Mouse (Mus musculus) forebrain, embryonic 10.5 days (tissue): Measurements from ENCODE around the gene Zfp566. TPM values are rescaled to one million over a fixed set of nuclear protein-coding genes. Genes with fewer than 3 reads are reported as not detected.
A peak's percentile ranks its signal among the peaks of the same experiment; 100 is the strongest.

Experiments
- DNase-seq: peaks from one replicate; pipeline ENCODE4 v3.0.0-alpha.2; 2017; ENCODE audit warnings: low spot score; ENCODE audit errors: extremely low spot score
- H3K27ac ChIP-seq: fragments of 300-500 bp; sonication (generic); 2 replicates; pipeline ENCODE4 v1.5.1; 2016; ENCODE audit warnings: mild to moderate bottlenecking
- H3K27me3 ChIP-seq: fragments of 300-500 bp; sonication (generic); 2 replicates; pipeline ENCODE4 v1.6.1; 2016; ENCODE audit warnings: mild to moderate bottlenecking; ENCODE audit not compliant: poor library complexity, severe bottlenecking
- H3K36me3 ChIP-seq: fragments of 300-500 bp; sonication (generic); replicated peaks from 2 replicates; pipeline ENCODE4 v1.6.1; 2016; ENCODE audit warnings: mild to moderate bottlenecking, moderate library complexity
- H3K4me1 ChIP-seq: fragments of 300-500 bp; sonication (generic); 2 replicates; pipeline ENCODE4 v1.6.1; 2016
- H3K4me3 ChIP-seq: fragments of 300-500 bp; sonication (generic); 2 replicates; pipeline ENCODE4 v1.5.1; 2016; ENCODE audit warnings: mild to moderate bottlenecking, moderate library complexity
- H3K9me3 ChIP-seq: fragments of 300-500 bp; sonication (generic); 2 replicates; pipeline ENCODE4 v1.6.1; 2016; ENCODE audit warnings: mild to moderate bottlenecking, moderate library complexity
- WGBS: fragments of 180-500 bp; shearing (Covaris S2); methylation state at CpG from one replicate; pipeline ENCODE4 v1.1.7; 2016; 5-methylcytosine and 5-hydroxymethylcytosine counted together
- polyA plus RNA-seq: library from polyadenylated mRNA; unstranded; fragments of >200 nt; fragmentation: Nextera tagmentation; extraction: Ambion mirVana; gene quantifications from 2 replicates; pipeline ENCODE4 v1.2.1, GENCODE M21; 2016

The Zfp566 gene
- polyA plus RNA-seq, 1 experiment from 2014 or later = 18.1 TPM

- H3K27ac ChIP-seq = peak overlapping the region; percentile 98; the same call in 1 of the 2 replicates
- H3K27me3 ChIP-seq = no peaks in the 10 kb centered on the region
- H3K36me3 ChIP-seq = peaks cover 20% of the 10 kb centered on the region
- H3K4me3 ChIP-seq = peak overlapping the region; percentile 68
- WGBS = 75% methylated on average over 6 of the region's 6 CpGs
- peaks cover 32% of the 10 kb centered on the region for H3K4me1 ChIP-seq
- DNase-seq = no peak
- H3K9me3 ChIP-seq = no peaks in the 10 kb centered on the region; the same call in 1 of the 2 replicates
These were observed 3.6 kb upstream of the Zfp566 start for GRCm38 (mm10) chr7:30093918-30094415.

- no peak for DNase-seq
- Histone ChIP-seq H3K36me3 (peaks cover 13% of the 10 kb centered on the region), H3K27ac (no peak overlapping the region), H3K4me1 (peaks cover 44% of the 10 kb centered on the region), H3K9me3 (no peaks in the 10 kb centered on the region; the same call in 1 of the 2 replicates), H3K4me3 (no peak overlapping the region), H3K27me3 (no peaks in the 10 kb centered on the region)
- WGBS = 83% methylated on average over 9 of the region's 9 CpGs
These were observed 2.3 kb upstream of the Zfp566 start for GRCm38 (mm10) chr7:30092666-30093065.

- H3K4me1 ChIP-seq = peaks cover 41% of the 10 kb centered on the region
- no peaks in the 10 kb centered on the region for H3K9me3 ChIP-seq
- peak overlapping the region; percentile 74 for H3K4me3 ChIP-seq
- no peaks in the 10 kb centered on the region for H3K27me3 ChIP-seq
- H3K27ac ChIP-seq = peak overlapping the region; percentile 92
- no peak for DNase-seq
- H3K36me3 ChIP-seq = peaks cover 19% of the 10 kb centered on the region
- WGBS = 10% methylated on average over 9 of the region's 9 CpGs
These were observed 751 bp upstream of the Zfp566 start for GRCm38 (mm10) chr7:30090970-30091585.

GRCm38 (mm10) chr7:30089405-30089804 lies 922 bp downstream of the Zfp566 start:
- peaks cover 34% of the 10 kb centered on the region for H3K4me1 ChIP-seq
- H3K36me3 ChIP-seq = peaks cover 36% of the 10 kb centered on the region
- peaks cover 10% of the 10 kb centered on the region; the same call in 1 of the 2 replicates for H3K9me3 ChIP-seq
- peak overlapping the region; percentile 92 for H3K27ac ChIP-seq
- H3K4me3 ChIP-seq = peak overlapping the region; percentile 74
- 14% methylated on average over 6 of the region's 6 CpGs for WGBS
- DNase-seq = no peak
- H3K27me3 ChIP-seq = no peaks in the 10 kb centered on the region

GRCm38 (mm10) chr7:30086524-30086923 lies 3.8 kb downstream of the Zfp566 start:
- Histone ChIP-seq H3K9me3 (peaks cover 10% of the 10 kb centered on the region; the same call in 1 of the 2 replicates), H3K36me3 (peaks cover 64% of the 10 kb centered on the region), H3K4me1 (peaks cover 27% of the 10 kb centered on the region), H3K27ac (no peak overlapping the region), H3K27me3 (no peaks in the 10 kb centered on the region), H3K4me3 (no peak overlapping the region)
- no peak for DNase-seq
- 94% methylated on average over 9 of the region's 9 CpGs for WGBS

- H3K27ac ChIP-seq = peak within 1 kb of the TSS; percentile 91
- H3K27me3 ChIP-seq = no peaks in the 10 kb centered on the region
- DNase-seq = peak; percentile 83
- peaks cover 15% of the 10 kb centered on the region for H3K4me1 ChIP-seq
- WGBS = under 1% methylated on average over 50 of the region's 50 CpGs
- no peaks in the 10 kb centered on the region for H3K9me3 ChIP-seq
- peak within 1 kb of the TSS; percentile 90 for H3K4me3 ChIP-seq
- H3K36me3 ChIP-seq = peaks cover 57% of the 10 kb centered on the region
These were observed 17.9 kb downstream of the Zfp566 start, which contains the start of gene Zfp82 for GRCm38 (mm10) chr7:30072146-30073028. Gene Zfp82, minus strand, starts transcription at chr7:30072900.

GRCm38 (mm10) chr7:30064622-30065021 lies 25.7 kb downstream of the Zfp566 start:
- Histone ChIP-seq H3K27ac (no peak overlapping the region), H3K27me3 (no peaks in the 10 kb centered on the region), H3K4me3 (no peak overlapping the region), H3K4me1 (no peaks in the 10 kb centered on the region), H3K9me3 (no peaks in the 10 kb centered on the region), H3K36me3 (peaks cover 83% of the 10 kb centered on the region)
- WGBS = 84% methylated on average over 5 of the region's 5 CpGs
- DNase-seq = no peak

GRCm38 (mm10) chr7:30062478-30062877 lies 27.8 kb downstream of the Zfp566 start:
- no peak overlapping the region for H3K4me3 ChIP-seq
- H3K27me3 ChIP-seq = no peaks in the 10 kb centered on the region
- peaks cover 86% of the 10 kb centered on the region for H3K36me3 ChIP-seq
- H3K4me1 ChIP-seq = no peaks in the 10 kb centered on the region
- WGBS = 88% methylated on average over 5 of the region's 5 CpGs
- no peak overlapping the region for H3K27ac ChIP-seq
- no peak for DNase-seq
- H3K9me3 ChIP-seq = no peaks in the 10 kb centered on the region

- DNase-seq = no peak
- H3K4me3 ChIP-seq = no peak overlapping the region
- 89% methylated on average over 6 of the region's 6 CpGs for WGBS
- H3K4me1 ChIP-seq = no peaks in the 10 kb centered on the region
- H3K36me3 ChIP-seq = peaks cover 92% of the 10 kb centered on the region
- no peaks in the 10 kb centered on the region for H3K9me3 ChIP-seq
- H3K27ac ChIP-seq = no peak overlapping the region
- no peaks in the 10 kb centered on the region for H3K27me3 ChIP-seq
These were observed 30.0 kb downstream of the Zfp566 start for GRCm38 (mm10) chr7:30060341-30060740.

GRCm38 (mm10) chr7:30053591-30053990 lies 36.7 kb downstream of the Zfp566 start:
- Histone ChIP-seq H3K9me3 (no peaks in the 10 kb centered on the region), H3K27me3 (no peaks in the 10 kb centered on the region), H3K36me3 (peaks cover 38% of the 10 kb centered on the region), H3K27ac (no peak overlapping the region), H3K4me1 (peaks cover 22% of the 10 kb centered on the region), H3K4me3 (no peak overlapping the region)
- 15% methylated on average over 3 of the region's 3 CpGs for WGBS
- no peak for DNase-seq

- H3K27me3 ChIP-seq = no peaks in the 10 kb centered on the region
- peak; percentile 89 for DNase-seq
- WGBS = under 1% methylated on average over 40 of the region's 40 CpGs
- peak within 1 kb of the TSS; percentile 88 for H3K4me3 ChIP-seq
- peaks cover 22% of the 10 kb centered on the region for H3K4me1 ChIP-seq
- H3K27ac ChIP-seq = peak within 1 kb of the TSS; percentile 88
- peaks cover 14% of the 10 kb centered on the region for H3K36me3 ChIP-seq
- H3K9me3 ChIP-seq = no peaks in the 10 kb centered on the region
These were observed 39.3 kb downstream of the Zfp566 start, which contains the start of gene Zfp14 for GRCm38 (mm10) chr7:30050882-30051548. Gene Zfp14, minus strand, starts transcription at chr7:30051380.

- H3K4me1 ChIP-seq = peaks cover 17% of the 10 kb centered on the region
These were observed 42.2 kb downstream of the Zfp566 start for GRCm38 (mm10) chr7:30048126-30048525.

More at GRCm38 (mm10) chr7:30048126-30048525, 42.2 kb downstream of the Zfp566 start:
- H3K9me3 ChIP-seq = no peaks in the 10 kb centered on the region
- peaks cover 3% of the 10 kb centered on the region; the same call in 1 of the 2 replicates for H3K36me3 ChIP-seq
- H3K27me3 ChIP-seq = no peaks in the 10 kb centered on the region
- DNase-seq = no peak
- no peak overlapping the region for H3K4me3 ChIP-seq
- H3K27ac ChIP-seq = no peak overlapping the region
- 90% methylated on average over 4 of the region's 4 CpGs for WGBS
